Mouse (Mus musculus) C2C12 (cell line): ENCODE results near the gene Muc1. TPM values are rescaled to one million over a fixed set of nuclear protein-coding genes. Genes with fewer than 3 reads are reported as not detected.

Source experiments
- H3K27me3 ChIP-seq: one replicate; pipeline ENCODE4 v1.6.1; 2011; ENCODE audit not compliant: control insufficient read depth, insufficient read depth, insufficient read length
- H3K36me3 ChIP-seq: one replicate; pipeline ENCODE4 v1.6.1; 2011; ENCODE audit not compliant: control insufficient read depth, insufficient read depth
- H3K4me3 ChIP-seq: one replicate; pipeline ENCODE4 v1.5.1; 2011; ENCODE audit warnings: mild to moderate bottlenecking, control low read depth; ENCODE audit not compliant: poor library complexity, insufficient read depth, severe bottlenecking
- H3K79me2 ChIP-seq: one replicate; pipeline ENCODE4 v1.6.1; 2011; ENCODE audit not compliant: control insufficient read depth, insufficient read depth
- H3K79me3 ChIP-seq: one replicate; pipeline ENCODE4 v1.6.1; 2011; ENCODE audit warnings: low read depth, control low read depth
- H3ac ChIP-seq: one replicate; pipeline ENCODE3; 2011; ENCODE audit warnings: low read depth; ENCODE audit not compliant: control insufficient read depth, insufficient read length
- CEBPB ChIP-seq: IDR thresholded peaks from one replicate; pipeline ENCODE4 v1.6.1; 2011; ENCODE audit warnings: low read depth, mild to moderate bottlenecking, control low read depth, moderate library complexity
- CTCF ChIP-seq: IDR thresholded peaks from one replicate; pipeline ENCODE4 v1.5.1; 2011; ENCODE audit not compliant: control insufficient read depth, insufficient read depth, insufficient read length
- FOSL1 ChIP-seq: IDR thresholded peaks from one replicate; pipeline ENCODE4 v1.8.0; 2011; ENCODE audit warnings: mild to moderate bottlenecking, low read length; ENCODE audit not compliant: poor library complexity, insufficient read depth, severe bottlenecking
- MAX ChIP-seq: IDR thresholded peaks from one replicate; pipeline ENCODE4 v1.6.1; 2011; ENCODE audit warnings: mild to moderate bottlenecking, control low read depth
- MYOD1 ChIP-seq: IDR thresholded peaks from one replicate; pipeline ENCODE4 v1.6.1; 2011; ENCODE audit warnings: low read depth; ENCODE audit not compliant: control insufficient read depth, insufficient read length
- MYOG ChIP-seq: IDR thresholded peaks from one replicate; pipeline ENCODE4 v1.6.1; 2011; ENCODE audit not compliant: control insufficient read depth, insufficient read length; ENCODE audit errors: extremely low read depth
- USF1 ChIP-seq: IDR thresholded peaks from one replicate; pipeline ENCODE4 v1.6.1; 2011; ENCODE audit warnings: low read depth, mild to moderate bottlenecking, control low read depth, moderate library complexity
- polyA plus RNA-seq: library from polyadenylated mRNA; unstranded; fragments of >200 nt; fragmentation: generic; extraction: Trizol; gene quantifications from one replicate; pipeline ENCODE4 v1.2.1, GENCODE M21; 2012; ENCODE audit warnings: missing spikeins

The Muc1 gene
- polyA plus RNA-seq, 1 experiment: 0.20 TPM

DNA sequence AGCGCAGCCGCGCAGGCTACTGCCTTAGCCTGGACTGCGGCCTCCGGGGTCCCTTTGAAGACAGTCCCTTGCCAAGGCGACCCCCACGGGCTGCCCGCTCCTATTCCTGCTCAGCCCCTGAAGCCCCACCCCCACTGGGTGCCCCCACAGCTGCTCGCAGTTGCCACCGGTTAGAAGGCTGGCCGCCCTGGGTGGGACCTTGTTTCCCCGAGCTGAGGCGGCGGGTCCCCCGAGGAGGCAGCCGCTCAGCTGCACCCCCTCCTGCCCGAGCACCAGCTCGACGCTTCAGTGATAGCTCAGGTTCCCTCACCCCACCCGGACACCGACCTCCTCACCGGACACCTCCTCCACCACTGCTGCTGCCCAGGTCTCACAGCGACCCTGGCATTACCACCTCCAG lies 41.7 kb upstream of the Muc1 start:
- Histone ChIP-seq H3K79me3 (no peaks in the 10 kb centered on the region), H3ac (no peak overlapping the region), H3K36me3 (peaks cover 5% of the 10 kb centered on the region), H3K27me3 (no peaks in the 10 kb centered on the region), H3K79me2 (no peaks in the 10 kb centered on the region), H3K4me3 (no peak overlapping the region)
- TF ChIP-seq MYOG: no peak
- no peak for TF ChIP-seq FOSL1
- TF ChIP-seq CEBPB: no peak
- TF ChIP-seq USF1: no peak
- no peak for TF ChIP-seq MYOD1
- no peak for TF ChIP-seq MAX
- no peak for TF ChIP-seq CTCF

GRCm38 (mm10) chr3:89187690-89188477 lies 41.0 kb upstream of the Muc1 start:
- Histone ChIP-seq H3K79me3 (no peaks in the 10 kb centered on the region), H3K36me3 (peaks cover 3% of the 10 kb centered on the region), H3K27me3 (no peaks in the 10 kb centered on the region), H3K79me2 (no peaks in the 10 kb centered on the region), H3ac (no peak overlapping the region), H3K4me3 (no peak overlapping the region)
- no peak for TF ChIP-seq CEBPB
- TF ChIP-seq MYOG: no peak

GRCm38 (mm10) chr3:89188478-89188875 lies 40.4 kb upstream of the Muc1 start:
- no peaks in the 10 kb centered on the region for H3K79me2 ChIP-seq
- TF ChIP-seq MYOG (no peak), MYOD1 (no peak), CTCF (no peak), FOSL1 (no peak), CEBPB (no peak), MAX (no peak), USF1 (no peak)
- no peak overlapping the region for H3ac ChIP-seq
- peaks cover 3% of the 10 kb centered on the region for H3K36me3 ChIP-seq
- no peaks in the 10 kb centered on the region for H3K79me3 ChIP-seq
- H3K27me3 ChIP-seq: no peaks in the 10 kb centered on the region
- H3K4me3 ChIP-seq: peak overlapping the region; percentile 2

DNA sequence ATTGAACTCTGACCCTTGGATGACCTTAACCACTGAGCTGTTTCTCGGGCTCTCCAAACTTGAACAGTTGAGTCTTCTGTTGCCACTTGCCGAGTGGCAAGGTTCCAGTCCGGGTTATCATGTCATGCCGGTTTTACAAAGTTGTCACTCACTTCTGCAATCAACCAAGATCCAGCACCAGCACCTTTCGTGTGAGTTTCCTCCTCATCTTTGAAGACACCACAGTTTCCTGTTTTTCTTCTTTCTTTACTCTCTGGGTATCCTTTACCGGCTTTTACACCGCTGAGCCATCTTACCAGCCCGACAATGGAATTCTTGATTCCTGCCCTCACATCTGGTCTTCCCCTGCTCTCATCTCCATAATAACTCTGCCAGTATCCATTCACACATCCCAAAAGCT lies 38.4 kb upstream of the Muc1 start:
- Histone ChIP-seq H3ac (no peak overlapping the region), H3K79me2 (no peaks in the 10 kb centered on the region), H3K36me3 (peaks cover 3% of the 10 kb centered on the region), H3K4me3 (no peak overlapping the region), H3K27me3 (no peaks in the 10 kb centered on the region), H3K79me3 (no peaks in the 10 kb centered on the region)
- TF ChIP-seq MAX: no peak
- TF ChIP-seq MYOG: no peak
- no peak for TF ChIP-seq MYOD1
- TF ChIP-seq FOSL1: no peak
- no peak for TF ChIP-seq USF1
- TF ChIP-seq CEBPB: no peak
- no peak for TF ChIP-seq CTCF

DNA sequence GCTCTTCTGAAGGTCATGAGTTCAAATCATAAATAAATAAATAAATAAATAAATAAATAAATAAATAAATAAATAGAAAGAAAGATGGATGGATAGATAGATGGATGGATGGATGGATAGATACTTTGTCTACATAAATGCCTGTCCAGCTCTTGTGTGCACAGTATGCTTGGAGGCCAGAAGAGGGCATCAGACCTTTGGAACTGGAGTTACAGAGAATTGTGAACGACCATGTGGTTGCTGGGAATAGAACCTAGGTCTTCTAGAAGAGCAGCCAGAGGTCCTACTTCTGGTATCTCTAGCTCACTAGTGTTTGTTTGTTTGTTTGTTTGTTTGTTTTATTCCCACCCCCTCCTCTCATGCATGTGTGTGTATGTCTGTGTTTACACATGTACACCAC lies 35.5 kb upstream of the Muc1 start:
- Histone ChIP-seq H3K36me3 (peaks cover 3% of the 10 kb centered on the region), H3K4me3 (no peak overlapping the region), H3K79me2 (no peaks in the 10 kb centered on the region), H3ac (no peak overlapping the region), H3K27me3 (no peaks in the 10 kb centered on the region), H3K79me3 (no peaks in the 10 kb centered on the region)
- TF ChIP-seq CEBPB: no peak
- TF ChIP-seq CTCF: no peak
- TF ChIP-seq MAX: no peak
- no peak for TF ChIP-seq FOSL1
- TF ChIP-seq MYOG: no peak
- no peak for TF ChIP-seq MYOD1
- no peak for TF ChIP-seq USF1

GRCm38 (mm10) chr3:89193853-89194252 lies 35.0 kb upstream of the Muc1 start:
- TF ChIP-seq FOSL1 (no peak), MYOG (no peak), MAX (no peak), USF1 (no peak)
- no peak overlapping the region for H3ac ChIP-seq
- H3K4me3 ChIP-seq: no peak overlapping the region
- no peaks in the 10 kb centered on the region for H3K79me2 ChIP-seq
- H3K27me3 ChIP-seq: no peaks in the 10 kb centered on the region
- H3K36me3 ChIP-seq: no peaks in the 10 kb centered on the region
- no peaks in the 10 kb centered on the region for H3K79me3 ChIP-seq
